ENCODE assay signal across 8 mouse cellular contexts in genomic region chr1:133076681-133077514, GRCm38 (mm10). TPM values are rescaled to one million over a fixed set of nuclear protein-coding genes. Genes with fewer than 3 reads are reported as not detected.
DNase-seq lines count a peak whose midpoint lies in the region; ATAC-seq and TF ChIP-seq lines count a peak whose summit lies in the region.

No protein-coding gene starts in this region.

- no peak overlapping the region for H3K9ac ChIP-seq in liver, adult 2 months (ENCODE audit: low read depth, low read length)
- H3K9ac ChIP-seq in liver, embryonic 12.5 days: no peak overlapping the region
- H3K9ac ChIP-seq in forebrain, embryonic 14.5 days (ENCODE audit: low read length): no peak overlapping the region
- H3K9ac ChIP-seq in hindbrain, postnatal 0 days (replicated peaks; ENCODE audit: low read length): no peak overlapping the region
- H3K9ac ChIP-seq in neural tube, embryonic 12.5 days: no peak overlapping the region

- no peaks in the 10 kb centered on the region for H3K36me3 ChIP-seq in liver, adult 2 months (ENCODE audit: control insufficient read depth, insufficient read depth, low read length)
- H3K36me3 ChIP-seq in liver, embryonic 12.5 days: 0 out of 2 replicates have a peak, but pooled peaks cover 2% of the 10 kb centered on the region
- peaks cover 54% of the 10 kb centered on the region for H3K36me3 ChIP-seq in forebrain, embryonic 14.5 days (ENCODE audit: control insufficient read depth, insufficient read depth, low read length)
- peaks cover 5% of the 10 kb centered on the region; the same call in 1 of the 2 replicates for H3K36me3 ChIP-seq in hindbrain, postnatal 0 days (ENCODE audit: insufficient read depth, low read length)
- peaks cover 59% of the 10 kb centered on the region for H3K36me3 ChIP-seq in neural tube, embryonic 12.5 days

- no peak for TF ChIP-seq POLR2A in liver, adult 2 months (IDR thresholded peaks at IDR 0.05; ENCODE audit: extremely low read depth, insufficient read depth, low read length)

- H3K27ac ChIP-seq in liver, adult 2 months (replicated peaks; ENCODE audit: insufficient read depth, low read depth, low read length): no peak overlapping the region
- no peak overlapping the region; the same call in 1 of the 2 replicates for H3K27ac ChIP-seq in liver, embryonic 12.5 days
- H3K27ac ChIP-seq in forebrain, embryonic 14.5 days (ENCODE audit: low read depth, low read length): peak overlapping the region; percentile 96; the same call in 1 of the 2 replicates
- peak overlapping the region; percentile 38; the same call in 1 of the 2 replicates for H3K27ac ChIP-seq in hindbrain, postnatal 0 days
- peak overlapping the region; percentile 47; the same call in 1 of the 2 replicates for H3K27ac ChIP-seq in neural tube, embryonic 12.5 days

- H3K4me2 ChIP-seq in liver, embryonic 12.5 days: no peak overlapping the region
- H3K4me2 ChIP-seq in forebrain, embryonic 14.5 days (ENCODE audit: low read length): no peak overlapping the region
- H3K4me2 ChIP-seq in hindbrain, postnatal 0 days (ENCODE audit: low read depth, low read length): no peak overlapping the region
- H3K4me2 ChIP-seq in neural tube, embryonic 12.5 days (replicated peaks): no peak overlapping the region

- WGBS in liver, adult 2 months: 44% methylated on average over 20 of the region's 20 CpGs
- 34% methylated on average over 20 of the region's 20 CpGs for WGBS in liver, embryonic 12.5 days (ENCODE audit: insufficient replicate concordance)
- WGBS in forebrain, embryonic 14.5 days: 56% methylated on average over 20 of the region's 20 CpGs
- 43% methylated on average over 20 of the region's 20 CpGs for WGBS in hindbrain, postnatal 0 days
- WGBS in neural tube, embryonic 12.5 days: 43% methylated on average over 20 of the region's 20 CpGs

- no peaks in the 10 kb centered on the region for H3K79me2 ChIP-seq in liver, adult 2 months (ENCODE audit: control insufficient read depth, insufficient read depth, low read length)

- H3K9me3 ChIP-seq in liver, embryonic 12.5 days (replicated peaks): no peaks in the 10 kb centered on the region
- H3K9me3 ChIP-seq in forebrain, embryonic 14.5 days (replicated peaks; ENCODE audit: control insufficient read depth, low read length): no peaks in the 10 kb centered on the region
- H3K9me3 ChIP-seq in hindbrain, postnatal 0 days (ENCODE audit: low read length): no peaks in the 10 kb centered on the region
- no peaks in the 10 kb centered on the region for H3K9me3 ChIP-seq in neural tube, embryonic 12.5 days

- H3K4me3 ChIP-seq in liver, adult 2 months (ENCODE audit: insufficient read depth, low read depth, low read length): no peak overlapping the region
- no peak overlapping the region for H3K4me3 ChIP-seq in liver, embryonic 12.5 days
- no peak overlapping the region for H3K4me3 ChIP-seq in forebrain, embryonic 14.5 days (ENCODE audit: low read depth, low read length)
- no peak overlapping the region for H3K4me3 ChIP-seq in hindbrain, postnatal 0 days (ENCODE audit: low read length)
- no peak overlapping the region for H3K4me3 ChIP-seq in neural tube, embryonic 12.5 days

- peaks cover 6% of the 10 kb centered on the region; the same call in 1 of the 2 replicates for H3K4me1 ChIP-seq in liver, adult 2 months (ENCODE audit: control insufficient read depth, insufficient read depth, low read length)
- H3K4me1 ChIP-seq in liver, embryonic 12.5 days: peaks cover 45% of the 10 kb centered on the region
- peaks cover 20% of the 10 kb centered on the region for H3K4me1 ChIP-seq in forebrain, embryonic 14.5 days (ENCODE audit: control insufficient read depth, insufficient read depth, low read length)
- H3K4me1 ChIP-seq in hindbrain, postnatal 0 days (ENCODE audit: insufficient read depth, low read length): peaks cover 17% of the 10 kb centered on the region
- H3K4me1 ChIP-seq in neural tube, embryonic 12.5 days: peaks cover 44% of the 10 kb centered on the region

- DNase-seq in liver, adult 2 months (ENCODE audit: extremely low read depth, low read depth, low spot score): peak; percentile 48
- DNase-seq in forebrain, embryonic 14.5 days (ENCODE audit: low spot score): no peak
- DNase-seq in hindbrain, postnatal 0 days (ENCODE audit: low spot score): peak; percentile 5
- DNase-seq in right cerebral cortex, postnatal 14 days: no peak
- no peak for DNase-seq in spleen, adult 18-20 months
- DNase-seq in cerebellum, adult 11-12 months: no peak

- ATAC-seq in liver, embryonic 12.5 days: no peak; the same call in 1 of the 2 replicates
- no peak for ATAC-seq in forebrain, embryonic 14.5 days
- ATAC-seq in hindbrain, postnatal 0 days: 0 out of 2 replicates have a peak, but pooled peaks have one; percentile 3
- ATAC-seq in neural tube, embryonic 12.5 days (ENCODE audit: low FRiP score, low read depth): no peak

- TF ChIP-seq CTCF in liver, adult 2 months (IDR thresholded peaks at IDR 0.05; ENCODE audit: low read depth, low read length): no peak
- TF ChIP-seq CTCF in hindbrain, postnatal 0 days (IDR thresholded peaks at IDR 0.05; ENCODE audit: low read depth): no peak

- no peaks in the 10 kb centered on the region for H3K27me3 ChIP-seq in liver, adult 2 months (ENCODE audit: control insufficient read depth, insufficient read depth, low read length)
- H3K27me3 ChIP-seq in liver, embryonic 12.5 days (replicated peaks): peaks cover 36% of the 10 kb centered on the region
- no peaks in the 10 kb centered on the region for H3K27me3 ChIP-seq in forebrain, embryonic 14.5 days (replicated peaks; ENCODE audit: control insufficient read depth, insufficient read depth, low read length)
- H3K27me3 ChIP-seq in hindbrain, postnatal 0 days (ENCODE audit: insufficient read depth, low read length): no peaks in the 10 kb centered on the region
- no peaks in the 10 kb centered on the region for H3K27me3 ChIP-seq in neural tube, embryonic 12.5 days (replicated peaks)

RNA-seq across cellular contexts. Expression of gene Pik3c2b, which starts 31.4 kb away (rescaled TPM):
- 2.5 TPM in 2 replicates for total RNA-seq in liver, adult 2 months (2014; rRNA removed)
- polyA plus RNA-seq in liver, adult 2 months (2012; rRNA removed): 1.6 and 3.3 TPM in 2 replicates
- 1.8 and 1.9 TPM in 2 replicates for polyA plus RNA-seq in liver, embryonic 12.5 days (2016; fragmentation: Nextera tagmentation; extraction: Ambion mirVana)
- 9.6 and 11.6 TPM in 2 replicates for polyA plus RNA-seq in forebrain, embryonic 14.5 days (2014; fragmentation: Nextera tagmentation; extraction: Ambion mirVana)
- total RNA-seq in hindbrain, postnatal 0 days (2014; rRNA removed): 20.7 and 23.0 TPM in 2 replicates
- polyA plus RNA-seq in hindbrain, postnatal 0 days (2015; fragmentation: Nextera tagmentation; extraction: Ambion mirVana): 7.1 and 8.7 TPM in 2 replicates
- polyA plus RNA-seq in neural tube, embryonic 12.5 days (2016; fragmentation: Nextera tagmentation; extraction: Ambion mirVana): 18.0 and 18.1 TPM in 2 replicates

RNA-seq across cellular contexts. Expression of gene Mdm4, which starts 46.5 kb away (rescaled TPM):
- total RNA-seq in liver, adult 2 months (2014; rRNA removed): 40.9 and 41.8 TPM in 2 replicates
- 8.9 and 14.3 TPM in 2 replicates for polyA plus RNA-seq in liver, adult 2 months (2012; rRNA removed)
- 24.9 and 26.2 TPM in 2 replicates for polyA plus RNA-seq in liver, embryonic 12.5 days (2016; fragmentation: Nextera tagmentation; extraction: Ambion mirVana)
- 35.7 and 47.9 TPM in 2 replicates for polyA plus RNA-seq in forebrain, embryonic 14.5 days (2014; fragmentation: Nextera tagmentation; extraction: Ambion mirVana)
- 55.3 and 61.3 TPM in 2 replicates for total RNA-seq in hindbrain, postnatal 0 days (2014; rRNA removed)
- 29.1 and 32.2 TPM in 2 replicates for polyA plus RNA-seq in hindbrain, postnatal 0 days (2015; fragmentation: Nextera tagmentation; extraction: Ambion mirVana)
- 39.2 and 39.5 TPM in 2 replicates for polyA plus RNA-seq in neural tube, embryonic 12.5 days (2016; fragmentation: Nextera tagmentation; extraction: Ambion mirVana)

RNA-seq across cellular contexts. Expression of gene Ppp1r15b, which starts 54.0 kb away (rescaled TPM):
- total RNA-seq in liver, adult 2 months (2014; rRNA removed): 43.3 and 48.6 TPM in 2 replicates
- 24.0 and 24.8 TPM in 2 replicates for polyA plus RNA-seq in liver, adult 2 months (2012; rRNA removed)
- polyA plus RNA-seq in liver, embryonic 12.5 days (2016; fragmentation: Nextera tagmentation; extraction: Ambion mirVana): 60.8 and 63.8 TPM in 2 replicates
- 26.6 and 31.6 TPM in 2 replicates for polyA plus RNA-seq in forebrain, embryonic 14.5 days (2014; fragmentation: Nextera tagmentation; extraction: Ambion mirVana)
- total RNA-seq in hindbrain, postnatal 0 days (2014; rRNA removed): 37.4 and 46.9 TPM in 2 replicates
- polyA plus RNA-seq in hindbrain, postnatal 0 days (2015; fragmentation: Nextera tagmentation; extraction: Ambion mirVana): 15.9 and 17.0 TPM in 2 replicates
- 43.3 and 45.8 TPM in 2 replicates for polyA plus RNA-seq in neural tube, embryonic 12.5 days (2016; fragmentation: Nextera tagmentation; extraction: Ambion mirVana)

Comparison
In these comparisons a context has a peak if more than half of its experiments do, and no peak if none do; other contexts are left out.
1. DNase-seq: peak in liver, adult 2 months (single experiment) and hindbrain, postnatal 0 days (single experiment); none in forebrain, embryonic 14.5 days (single experiment), right cerebral cortex, postnatal 14 days (single experiment), spleen, adult 18-20 months (0 of 2) and cerebellum, adult 11-12 months (single experiment).
2. H3K27ac ChIP-seq: peak in forebrain, embryonic 14.5 days (single experiment), hindbrain, postnatal 0 days (single experiment) and neural tube, embryonic 12.5 days (single experiment); none in liver, adult 2 months (single experiment) and liver, embryonic 12.5 days (single experiment).